Mouse (Mus musculus) CD4-positive naive resting alpha-beta T cell, adult 57 days (primary cell): Measurements from ENCODE around the gene Zfp275. TPM values are rescaled to one million over a fixed set of nuclear protein-coding genes. Genes with fewer than 3 reads are reported as not detected.

Source experiments
- total RNA-seq: library from RNA; stranded (reverse); gene quantifications from one replicate; pipeline ENCODE4 v1.2.4, GENCODE M21; 2023

Zfp275 gene
- 28.4 TPM for total RNA-seq

DNA sequence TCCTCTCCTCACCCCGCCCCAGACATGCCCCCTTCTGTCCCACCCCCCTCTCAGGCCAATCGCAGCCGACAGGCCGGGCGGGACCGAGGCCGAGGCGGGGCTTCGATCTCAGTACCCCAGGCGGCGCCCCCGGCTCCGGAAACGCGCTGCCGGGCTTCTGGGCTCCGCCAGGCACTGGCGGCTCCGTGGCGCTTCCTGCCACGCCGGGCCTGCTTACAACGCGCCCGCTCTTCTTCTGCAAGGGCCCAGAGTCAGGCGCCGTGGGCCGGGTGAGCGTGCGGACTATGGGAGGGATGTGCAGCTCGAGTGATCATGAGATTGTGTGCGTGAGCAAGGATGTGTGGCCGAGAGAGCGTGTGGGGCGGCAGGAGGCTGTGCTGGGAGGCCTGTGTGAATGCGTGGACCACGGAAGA, at the start of gene Zfp275:
TSS of gene Zfp275 (plus strand) at position 139 of the 413 bp plus-strand sequence.

DNA sequence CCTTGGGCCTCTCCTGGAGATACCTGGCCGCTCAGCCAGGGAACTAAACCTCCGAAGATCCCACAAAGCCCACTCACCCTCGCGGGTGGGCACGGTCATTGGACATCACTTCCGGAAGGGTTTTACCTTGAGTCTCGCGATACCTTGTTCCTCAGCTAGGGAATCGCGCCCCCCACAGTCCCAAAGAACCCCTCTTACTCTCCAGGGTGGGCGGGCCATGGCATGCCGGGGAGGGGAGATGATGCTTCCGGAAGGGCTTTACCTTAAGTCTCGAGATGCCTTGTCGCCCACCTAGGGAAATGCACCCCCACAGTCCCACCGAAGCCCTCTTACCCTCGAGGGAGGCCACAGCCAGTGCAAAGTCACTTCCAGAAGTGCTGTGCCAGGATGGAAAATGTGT, 49.5 kb upstream of the Zfp275 start, which contains the start of the genes Xlr5a and Xlr5c:
TSS of gene Xlr5a (minus strand) at position 101 of the 400 bp plus-strand sequence.
TSS of gene Xlr5c (minus strand) at position 101 of the 400 bp plus-strand sequence.

DNA sequence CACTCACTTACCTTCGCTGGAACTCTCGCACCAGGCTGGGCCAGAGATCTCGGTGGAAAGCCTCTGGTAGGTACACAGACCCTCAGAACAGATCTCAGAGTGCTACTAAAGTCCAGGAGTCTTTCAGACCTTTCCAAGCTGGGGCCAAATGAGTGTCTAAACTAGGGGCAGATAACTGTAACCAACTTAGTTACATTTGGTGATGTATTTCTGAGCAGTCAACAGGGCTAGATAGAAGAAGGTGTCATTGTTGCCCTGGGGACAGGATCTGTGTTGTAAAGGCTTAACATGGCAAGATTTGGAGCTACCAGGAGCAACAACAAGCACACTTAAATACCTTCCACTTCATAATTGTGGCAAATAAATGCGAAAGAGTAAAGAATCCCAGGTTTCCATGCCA, 5.7 kb upstream of the Zfp275 start, which contains the start of gene Gm45015:
TSS of gene Gm45015 (minus strand) at position 101 of the 400 bp plus-strand sequence.

DNA sequence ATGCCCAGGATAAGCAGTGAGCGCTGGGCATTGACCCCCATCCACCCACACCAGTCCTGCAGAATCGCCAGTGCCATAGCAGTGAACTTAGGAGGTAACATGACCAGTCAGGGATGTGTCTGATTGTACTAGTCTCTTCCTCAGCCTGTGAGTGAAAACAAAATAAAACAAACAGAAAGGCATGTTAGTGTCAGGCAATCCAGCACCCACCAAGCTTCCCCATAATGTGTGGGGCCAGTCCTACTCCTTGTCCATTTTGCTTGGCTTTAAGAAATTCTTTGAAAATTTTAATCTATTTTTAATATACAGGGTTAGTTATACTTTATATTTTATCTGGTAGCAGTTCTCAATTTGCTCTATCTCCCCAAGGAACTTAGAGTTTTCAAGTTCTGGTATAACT, 56.2 kb downstream of the Zfp275 start, which contains the start of gene Gm18336:
TSS of gene Gm18336 (minus strand) at position 101 of the 400 bp plus-strand sequence.

Other genes starting within 250 kb of the Zfp275 start
- 1.0 TPM for gene Xlr3a, start 245.5 kb upstream of the Zfp275 start, total RNA-seq
- gene Gm14685, start 225.6 kb upstream of the Zfp275 start, total RNA-seq, result 1.7 TPM
- gene Xlr5b, start 193.8 kb upstream of the Zfp275 start, total RNA-seq, result not detected
- not detected for gene DXBay18, start 193.2 kb upstream of the Zfp275 start, total RNA-seq
- gene Spin2d, start 165.6 kb upstream of the Zfp275 start, total RNA-seq, result not detected
- 5.2 TPM for gene Xlr3b, start 150.4 kb upstream of the Zfp275 start, total RNA-seq
- 86.9 TPM for gene Xlr4b, start 128.3 kb upstream of the Zfp275 start, total RNA-seq
- 18.5 TPM for gene F8a, start 114.3 kb upstream of the Zfp275 start, total RNA-seq
- 60.6 TPM for gene Xlr4c, start 99.5 kb upstream of the Zfp275 start, total RNA-seq
- gene Xlr3c, start 77.2 kb upstream of the Zfp275 start, total RNA-seq, result not detected
- gene Xlr5a, start 49.6 kb upstream of the Zfp275 start, total RNA-seq, result not detected
- gene Xlr5c, start 49.6 kb upstream of the Zfp275 start, total RNA-seq, result not detected
- gene Gm45015, start 5.8 kb upstream of the Zfp275 start, total RNA-seq, result not detected
- gene Gm18336, start 56.1 kb downstream of the Zfp275 start, total RNA-seq, result not detected
- not detected for gene Zfp92, start 68.5 kb downstream of the Zfp275 start, total RNA-seq
- not detected for gene Trex2, start 92.7 kb downstream of the Zfp275 start, total RNA-seq
- 24.2 TPM for gene Haus7, start 116.4 kb downstream of the Zfp275 start, total RNA-seq
- gene Bgn, start 141.0 kb downstream of the Zfp275 start, total RNA-seq, result 2.8 TPM
- not detected for gene Atp2b3, start 160.5 kb downstream of the Zfp275 start, total RNA-seq